Comparison of ENCODE assay signal across 8 mouse cellular contexts in genomic region chr6:113377496-113378385, GRCm38 (mm10). TPM values are rescaled to one million over a fixed set of nuclear protein-coding genes. Genes with fewer than 3 reads are reported as not detected.
A peak's percentile ranks its signal among the peaks of the same experiment; 100 is the strongest.
DNase-seq lines count a peak whose midpoint lies in the region; ATAC-seq and TF ChIP-seq lines count a peak whose summit lies in the region.

Tada3 (minus strand) TSS chr6:113377883.
Arpc4 (plus strand) TSS chr6:113378115.

- peak within 1 kb of the TSS; percentile 91 for H3K27ac ChIP-seq in forebrain, embryonic 16.5 days (ENCODE audit: low read length)
- peak within 1 kb of the TSS; percentile 100 for H3K27ac ChIP-seq in layer of hippocampus, adult 2 months
- H3K27ac ChIP-seq in lung, embryonic 14.5 days (ENCODE audit: low read depth) = peak within 1 kb of the TSS; percentile 95
- H3K27ac ChIP-seq in olfactory bulb, adult 2 months (ENCODE audit: insufficient read depth, low read depth, low read length) = peak within 1 kb of the TSS; percentile 100
- peak within 1 kb of the TSS; percentile 83 for H3K27ac ChIP-seq in thymus, adult 2 months (ENCODE audit: control insufficient read depth, insufficient read depth, low read length)

- no peaks in the 10 kb centered on the region for H3K9me3 ChIP-seq in G1E (replicated peaks)
- H3K9me3 ChIP-seq in forebrain, embryonic 16.5 days (ENCODE audit: control insufficient read depth, low read length) = no peaks in the 10 kb centered on the region
- no peaks in the 10 kb centered on the region for H3K9me3 ChIP-seq in lung, embryonic 14.5 days (ENCODE audit: low read depth, low read length)

- under 1% methylated on average over 60 of the region's 61 CpGs for WGBS in forebrain, embryonic 16.5 days
- WGBS in lung, embryonic 14.5 days = under 1% methylated on average over 60 of the region's 61 CpGs
- under 1% methylated on average over 61 of the region's 61 CpGs for WGBS in olfactory bulb, adult 2 months
- under 1% methylated on average over 60 of the region's 61 CpGs for WGBS in thymus, adult 2 months

- peaks cover 73% of the 10 kb centered on the region for H3K36me3 ChIP-seq in G1E (replicated peaks)
- peaks cover 24% of the 10 kb centered on the region for H3K36me3 ChIP-seq in forebrain, embryonic 16.5 days (ENCODE audit: control insufficient read depth, insufficient read depth)
- H3K36me3 ChIP-seq in lung, embryonic 14.5 days (ENCODE audit: insufficient read depth) = peaks cover 58% of the 10 kb centered on the region
- H3K36me3 ChIP-seq in thymus, adult 2 months (ENCODE audit: control insufficient read depth, insufficient read depth, low read length) = peaks cover 32% of the 10 kb centered on the region

- TF ChIP-seq CTCF in G1E (IDR thresholded peaks at IDR 0.05; ENCODE audit: low read depth, low read length) = no peak
- peak; percentile 30 for TF ChIP-seq CTCF in layer of hippocampus, adult 2 months (conservative IDR thresholded peaks at IDR 0.05)
- 0 out of 2 replicates have a peak, but pooled peaks have one; percentile 35 for TF ChIP-seq CTCF in lung, embryonic 14.5 days (IDR thresholded peaks at IDR 0.05; ENCODE audit: low read depth)
- no peak for TF ChIP-seq CTCF in olfactory bulb, adult 2 months (IDR thresholded peaks at IDR 0.05; ENCODE audit: insufficient read depth, low read depth, low read length)
- 0 out of 2 replicates have a peak, but pooled peaks have one; percentile 50 for TF ChIP-seq CTCF in thymus, adult 2 months (IDR thresholded peaks at IDR 0.05; ENCODE audit: borderline replicate concordance, control insufficient read depth, extremely low read depth, insufficient read depth, low read length, poor library complexity)

- peak within 1 kb of the TSS; percentile 81 for H3K4me3 ChIP-seq in G1E (ENCODE audit: low read depth, low read length)
- H3K4me3 ChIP-seq in forebrain, embryonic 16.5 days (replicated peaks; ENCODE audit: low read length) = peak within 1 kb of the TSS; percentile 56
- peak within 1 kb of the TSS; percentile 77 for H3K4me3 ChIP-seq in layer of hippocampus, adult 2 months
- H3K4me3 ChIP-seq in lung, embryonic 14.5 days (ENCODE audit: low read depth, low read length) = peak within 1 kb of the TSS; percentile 98
- H3K4me3 ChIP-seq in olfactory bulb, adult 2 months (ENCODE audit: insufficient read depth, low read depth, low read length) = peak within 1 kb of the TSS; percentile 87
- peak within 1 kb of the TSS; percentile 97 for H3K4me3 ChIP-seq in thymus, adult 2 months (ENCODE audit: control insufficient read depth, insufficient read depth, low read length)

- no peaks in the 10 kb centered on the region for H3K27me3 ChIP-seq in G1E (ENCODE audit: insufficient read depth, low read length)
- no peaks in the 10 kb centered on the region for H3K27me3 ChIP-seq in forebrain, embryonic 16.5 days (replicated peaks; ENCODE audit: control insufficient read depth, insufficient read depth, low read length)
- no peaks in the 10 kb centered on the region for H3K27me3 ChIP-seq in lung, embryonic 14.5 days (ENCODE audit: insufficient read depth, low read length)
- H3K27me3 ChIP-seq in thymus, adult 2 months (ENCODE audit: control insufficient read depth, insufficient read depth, low read length) = no peaks in the 10 kb centered on the region

- DNase-seq in G1E (ENCODE audit: low spot score) = peak; percentile 92
- peak; percentile 87 to 91 for DNase-seq in cerebellum, adult 18-20 months
- DNase-seq in heart, postnatal 36 days = peak; percentile 92 to 96
- DNase-seq in layer of hippocampus, adult 2 months (ENCODE audit: low spot score in 2 of 2) = peak; percentile 89
- DNase-seq in lung, embryonic 14.5 days = peak; percentile 97
- peak; percentile 91 for DNase-seq in thymus, adult 2 months

- peak within 1 kb of the TSS; percentile 86 for H3K4me2 ChIP-seq in forebrain, embryonic 16.5 days (ENCODE audit: low read length)
- peak within 1 kb of the TSS; percentile 73 for H3K4me2 ChIP-seq in lung, embryonic 14.5 days

- H3K9ac ChIP-seq in forebrain, embryonic 16.5 days (replicated peaks; ENCODE audit: low read depth, low read length) = peak within 1 kb of the TSS; percentile 95
- peak within 1 kb of the TSS; percentile 90 for H3K9ac ChIP-seq in lung, embryonic 14.5 days

- peak; percentile 49 for TF ChIP-seq POLR2A in olfactory bulb, adult 2 months (IDR thresholded peaks at IDR 0.05; ENCODE audit: insufficient read depth, low read depth, low read length)
- peak; percentile 72 for TF ChIP-seq POLR2A in thymus, adult 2 months (IDR thresholded peaks at IDR 0.05; ENCODE audit: control insufficient read depth, extremely low read depth, insufficient read depth, low read length, poor library complexity)

- intact Hi-C loops in heart, postnatal 36 days (cut with DNase I) = loop anchor here (1.0 to 5.0 kb wide), 7 partner anchors 34 to 330 kb away; partner anchors contain the start of genes Brpf1, Camk1, Ogg1 and Rpusd3

- H3K4me1 ChIP-seq in G1E (ENCODE audit: insufficient read depth, low read depth, low read length) = peaks cover 52% of the 10 kb centered on the region
- peaks cover 20% of the 10 kb centered on the region for H3K4me1 ChIP-seq in forebrain, embryonic 16.5 days (replicated peaks; ENCODE audit: control insufficient read depth, insufficient read depth, low read length)
- peaks cover 14% of the 10 kb centered on the region; the same call in 1 of the 2 replicates for H3K4me1 ChIP-seq in lung, embryonic 14.5 days (ENCODE audit: insufficient read depth)
- peaks cover 5% of the 10 kb centered on the region; the same call in 1 of the 2 replicates for H3K4me1 ChIP-seq in olfactory bulb, adult 2 months (ENCODE audit: control insufficient read depth, insufficient read depth, low read length)
- peaks cover 5% of the 10 kb centered on the region; the same call in 1 of the 2 replicates for H3K4me1 ChIP-seq in thymus, adult 2 months (replicated peaks; ENCODE audit: control insufficient read depth, insufficient read depth, low read length)

- ATAC-seq in G1E (ENCODE audit: extremely low read depth, insufficient number of reproducible peaks, low FRiP score, poor library complexity, severe bottlenecking) = peak; percentile 86
- peak; percentile 95 for ATAC-seq in forebrain, embryonic 16.5 days
- ATAC-seq in lung, embryonic 14.5 days (ENCODE audit: insufficient read depth) = peak; percentile 96

RNA-seq across cellular contexts. Expression of gene Tada3, which starts in this region (rescaled TPM):
- total RNA-seq in G1E (2014; fragmentation: Nextera tagmentation) = 33.2 and 35.2 TPM in 2 replicates
- total RNA-seq in G1E (2017) = 15.7 and 18.2 TPM in 2 replicates
- polyA plus RNA-seq in G1E (2012) = 65.3 and 88.5 TPM in 2 replicates
- 83.3 and 88.8 TPM in 2 replicates for polyA plus RNA-seq in forebrain, embryonic 16.5 days (2015; fragmentation: Nextera tagmentation; extraction: Ambion mirVana)
- total RNA-seq in heart, postnatal 36 days (2021) = 10 to 100 TPM; 23.6 to 24.4 TPM
- total RNA-seq in layer of hippocampus, adult 2 months (2021) = 10 to 100 TPM; 50.5 to 53.5 TPM
- polyA plus RNA-seq in lung, embryonic 14.5 days (2014; fragmentation: Nextera tagmentation; extraction: Ambion mirVana) = 45.9 and 49.4 TPM in 2 replicates
- polyA plus RNA-seq in olfactory bulb, adult 2 months (2012; ENCODE audit: insufficient read depth, insufficient read length, low replicate concordance, missing spikeins) = not detected in 2 replicates
- polyA plus RNA-seq in thymus, adult 2 months (2012; rRNA removed) = 31.6 and 32.6 TPM in 2 replicates

RNA-seq across cellular contexts. Expression of gene Arpc4, which starts in this region (rescaled TPM):
- 69.7 and 96.4 TPM in 2 replicates for total RNA-seq in G1E (2014; fragmentation: Nextera tagmentation)
- total RNA-seq in G1E (2017) = 263 and 271 TPM in 2 replicates
- 247 and 264 TPM in 2 replicates for polyA plus RNA-seq in G1E (2012)
- 407 and 414 TPM in 2 replicates for polyA plus RNA-seq in forebrain, embryonic 16.5 days (2015; fragmentation: Nextera tagmentation; extraction: Ambion mirVana)
- total RNA-seq in heart, postnatal 36 days (2021) = 10 to 100 TPM; 69.5 to 73.0 TPM
- total RNA-seq in layer of hippocampus, adult 2 months (2021) = 100 to 1,000 TPM; 308 to 330 TPM
- polyA plus RNA-seq in lung, embryonic 14.5 days (2014; fragmentation: Nextera tagmentation; extraction: Ambion mirVana) = 211 and 214 TPM in 2 replicates
- polyA plus RNA-seq in olfactory bulb, adult 2 months (2012; ENCODE audit: insufficient read depth, insufficient read length, low replicate concordance, missing spikeins) = not detected in 2 replicates
- 118 and 120 TPM in 2 replicates for polyA plus RNA-seq in thymus, adult 2 months (2012; rRNA removed)

Comparison
In these comparisons a context has a peak if more than half of its experiments do, and no peak if none do; other contexts are left out.
1. Peak in every context shown above with its lines: DNase-seq, ATAC-seq, H3K4me3 ChIP-seq and H3K27ac ChIP-seq.
2. RNA of gene Tada3 (polyA plus RNA-seq): 83.3 to 88.8 TPM in forebrain, embryonic 16.5 days, 65.3 to 88.5 TPM in G1E, 45.9 to 49.4 TPM in lung, embryonic 14.5 days and 31.6 to 32.6 TPM in thymus, adult 2 months; not detected in olfactory bulb, adult 2 months; every median in the first group is over 10 times any median in the second.
3. RNA of gene Arpc4 (polyA plus RNA-seq): 407 to 414 TPM in forebrain, embryonic 16.5 days, 247 to 264 TPM in G1E, 211 to 214 TPM in lung, embryonic 14.5 days and 118 to 120 TPM in thymus, adult 2 months; not detected in olfactory bulb, adult 2 months; every median in the first group is over 100 times any median in the second.
4. CTCF ChIP-seq: peak in layer of hippocampus, adult 2 months (single experiment), lung, embryonic 14.5 days (single experiment) and thymus, adult 2 months (single experiment); none in G1E (single experiment) and olfactory bulb, adult 2 months (single experiment).